Mouse (Mus musculus) MEL (cell line): ENCODE measurements around the gene Gldc. TPM values are rescaled to one million over a fixed set of nuclear protein-coding genes. Genes with fewer than 3 reads are reported as not detected.

Experiments
- DNase-seq: peaks from one replicate; pipeline ENCODE4 v3.0.0; 2011; ENCODE audit warnings: low read depth, low spot score
- H3K27ac ChIP-seq: 2 replicates; pipeline ENCODE4 v1.5.1; 2012; ENCODE audit warnings: low read depth, mild to moderate bottlenecking, control low read depth, low read length, moderate library complexity; ENCODE audit not compliant: control insufficient read depth
- H3K27me3 ChIP-seq, 2 experiments: fragments of 150-350 bp in 1 of 2; sonication (generic) in 1 of 2; 2 replicates each; pipeline ENCODE4 v1.6.1; 2012; ENCODE audit warnings: low read length in 2 of 2, mild to moderate bottlenecking in 2 of 2, improper control_type of control experiment in 1 of 2, moderate library complexity in 1 of 2; ENCODE audit not compliant: insufficient read depth in 2 of 2, control insufficient read depth in 1 of 2
- H3K36me3 ChIP-seq, 2 experiments: 2 replicates each; pipeline ENCODE4 v1.6.1; 2012 to 2014; ENCODE audit warnings: low read length in 2 of 2, improper control_type of control experiment in 1 of 2, inconsistent platforms in 1 of 2, mild to moderate bottlenecking in 1 of 2; ENCODE audit not compliant: insufficient read depth in 2 of 2, control insufficient read depth in 1 of 2
- H3K4me1 ChIP-seq, 2 experiments: fragments of 150-350 bp in 1 of 2; sonication (generic) in 1 of 2; 2 replicates each; pipeline ENCODE4 v1.6.1; 2012; ENCODE audit warnings: low read length in 2 of 2, improper control_type of control experiment in 1 of 2, mild to moderate bottlenecking in 1 of 2; ENCODE audit not compliant: insufficient read depth in 2 of 2, control insufficient read depth in 1 of 2
- H3K4me3 ChIP-seq, 2 experiments: fragments of 150-350 bp in 1 of 2; sonication (generic) in 1 of 2; 2 replicates each; pipeline ENCODE4 v1.5.1; 2012; ENCODE audit warnings: low read depth in 2 of 2, low read length in 2 of 2, mild to moderate bottlenecking in 2 of 2, moderate library complexity in 2 of 2, control low read depth in 1 of 2, improper control_type of control experiment in 1 of 2; ENCODE audit not compliant: control insufficient read depth in 1 of 2, insufficient read depth in 1 of 2
- H3K79me2 ChIP-seq: 2 replicates; pipeline ENCODE4 v1.6.1; 2012; ENCODE audit warnings: mild to moderate bottlenecking, low read length, moderate library complexity; ENCODE audit not compliant: control insufficient read depth, poor library complexity, insufficient read depth
- H3K9ac ChIP-seq: 2 replicates; pipeline ENCODE4 v1.6.1; 2012; ENCODE audit warnings: low read depth, mild to moderate bottlenecking, control low read depth, low read length, moderate library complexity; ENCODE audit not compliant: control insufficient read depth, poor library complexity, severe bottlenecking
- H3K9me3 ChIP-seq: fragments of 150-350 bp; sonication (generic); replicated peaks from 2 replicates; pipeline ENCODE4 v1.6.1; 2012; ENCODE audit warnings: mild to moderate bottlenecking, low read length, improper control_type of control experiment, moderate library complexity; ENCODE audit not compliant: insufficient read depth
- BHLHE40 ChIP-seq: IDR thresholded peaks from 2 replicates; pipeline ENCODE4 v1.6.1; 2012; ENCODE audit warnings: low read depth, mild to moderate bottlenecking, inconsistent platforms, low read length, improper control_type of control experiment, borderline replicate concordance
- CHD2 ChIP-seq: IDR thresholded peaks from 2 replicates; pipeline ENCODE4 v1.6.1; 2011; ENCODE audit warnings: low read length, improper control_type of control experiment
- CTCF ChIP-seq, 3 experiments: IDR thresholded peaks in 2 of 3; conservative IDR thresholded peaks in 1 of 3; 2 replicates each; pipeline ENCODE4 v1.5.1; 2011 to 2012; ENCODE audit warnings: low read length in 3 of 3, low read depth in 2 of 3, mild to moderate bottlenecking in 2 of 3, improper control_type of control experiment in 1 of 3, inconsistent platforms in 1 of 3, mixed read lengths in 1 of 3, moderate library complexity in 1 of 3; ENCODE audit not compliant: control insufficient read depth in 1 of 3, insufficient read depth in 1 of 3, poor library complexity in 1 of 3, severe bottlenecking in 1 of 3
- ELF1 ChIP-seq: IDR thresholded peaks from 2 replicates; pipeline ENCODE4 v1.6.1; 2014; ENCODE audit warnings: low read depth, mild to moderate bottlenecking, inconsistent platforms, low read length, improper control_type of control experiment, moderate library complexity
- HCFC1 ChIP-seq: IDR thresholded peaks from 2 replicates; pipeline ENCODE4 v1.6.1; 2012; ENCODE audit warnings: low read depth, mild to moderate bottlenecking, inconsistent platforms, low read length, improper control_type of control experiment, moderate library complexity
- JUND ChIP-seq: IDR thresholded peaks from 2 replicates; pipeline ENCODE4 v1.6.1; 2011; ENCODE audit warnings: low read depth, mild to moderate bottlenecking, improper control_type of control experiment, low read length
- MAFK ChIP-seq: IDR thresholded peaks from 2 replicates; pipeline ENCODE4 v1.6.1; 2011; ENCODE audit warnings: low read depth, mild to moderate bottlenecking, low read length, improper control_type of control experiment, borderline replicate concordance
- MAX ChIP-seq: IDR thresholded peaks from 2 replicates; pipeline ENCODE4 v1.6.1; 2011; ENCODE audit warnings: low read length, improper control_type of control experiment
- MEF2A ChIP-seq: IDR thresholded peaks from 2 replicates; pipeline ENCODE4 v1.6.1; 2014; ENCODE audit warnings: low read depth, mild to moderate bottlenecking, inconsistent platforms, low read length, improper control_type of control experiment; ENCODE audit not compliant: poor library complexity, insufficient replicate concordance, severe bottlenecking; ENCODE audit errors: extremely low read depth
- MXI1 ChIP-seq: IDR thresholded peaks from 2 replicates; pipeline ENCODE4 v1.6.1; 2011; ENCODE audit warnings: mild to moderate bottlenecking, low read depth, low read length, improper control_type of control experiment
- MYB ChIP-seq: IDR thresholded peaks from 2 replicates; pipeline ENCODE4 v1.6.1; 2011; ENCODE audit warnings: mild to moderate bottlenecking, low read depth, low read length, improper control_type of control experiment
- NELFE ChIP-seq: IDR thresholded peaks from 2 replicates; pipeline ENCODE4 v1.6.1; 2011; ENCODE audit warnings: low read depth, low read length, improper control_type of control experiment
- NRF1 ChIP-seq: IDR thresholded peaks from 2 replicates; pipeline ENCODE4 v1.6.1; 2014; ENCODE audit warnings: low read depth, mild to moderate bottlenecking, inconsistent platforms, low read length, improper control_type of control experiment, moderate library complexity; ENCODE audit not compliant: poor library complexity, insufficient read depth, severe bottlenecking
- POLR2AphosphoS2 ChIP-seq: IDR thresholded peaks from 2 replicates; pipeline ENCODE4 v1.6.1; 2011; ENCODE audit warnings: low read length, improper control_type of control experiment
- POLR2AphosphoS5 ChIP-seq: IDR thresholded peaks from 2 replicates; pipeline ENCODE4 v1.6.1; 2012; ENCODE audit warnings: low read depth, borderline replicate concordance, mild to moderate bottlenecking, inconsistent platforms, low read length, moderate library complexity, mixed read lengths
- RAD21 ChIP-seq: IDR thresholded peaks from 2 replicates; pipeline ENCODE4 v1.6.1; 2011; ENCODE audit warnings: mild to moderate bottlenecking, low read depth, low read length, improper control_type of control experiment
- SMC3 ChIP-seq: IDR thresholded peaks from 2 replicates; pipeline ENCODE4 v1.6.1; 2011; ENCODE audit warnings: low read depth, low read length, improper control_type of control experiment
- TAL1 ChIP-seq: IDR thresholded peaks from 2 replicates; pipeline ENCODE4 v1.6.1; 2012; ENCODE audit warnings: mild to moderate bottlenecking, inconsistent platforms, low read length, moderate library complexity, mixed read lengths
- TCF12 ChIP-seq: IDR thresholded peaks from 2 replicates; pipeline ENCODE4 v1.6.1; 2014; ENCODE audit warnings: low read depth, mild to moderate bottlenecking, inconsistent platforms, low read length, improper control_type of control experiment, moderate library complexity
- ZKSCAN1 ChIP-seq: IDR thresholded peaks from 2 replicates; pipeline ENCODE4 v1.6.1; 2012; ENCODE audit warnings: low read depth, mild to moderate bottlenecking, inconsistent platforms, low read length, improper control_type of control experiment, moderate library complexity
- ZNF384 ChIP-seq: IDR thresholded peaks from 2 replicates; pipeline ENCODE4 v1.6.1; 2012; ENCODE audit warnings: low read depth, mild to moderate bottlenecking, inconsistent platforms, low read length, improper control_type of control experiment
- polyA plus RNA-seq, 2 experiments: library from polyadenylated mRNA; stranded (reverse) in 1 of 2; unstranded in 1 of 2; fragments of >175 nt in 1 of 2; fragments of >200 nt in 1 of 2; gene quantifications; 2 replicates each; pipeline versions ENCODE4 v1.2.1 to v1.2.4; 2012; ENCODE audit warnings: low replicate concordance in 2 of 2, low read depth in 1 of 2; ENCODE audit not compliant: insufficient read length in 2 of 2, insufficient read depth in 1 of 2, missing spikeins in 1 of 2
- total RNA-seq: library from RNA; depleted of rRNA; stranded (reverse); fragments of 300-350 nt; gene quantifications from 2 replicates; pipeline ENCODE4 v1.2.3, GENCODE M21; 2012

Gene Gldc
- total and polyA plus RNA-seq, 3 experiments, result 0.04 to 1.2 TPM; not detected in 1

GRCm38 (mm10) chr19:30166801-30167505 is 8.3 kb downstream of the Gldc start:
- Histone ChIP-seq H3K9ac (no peak overlapping the region), H3K9me3 (no peaks in the 10 kb centered on the region), H3K27ac (no peak overlapping the region), H3K79me2 (no peaks in the 10 kb centered on the region), H3K27me3 (no peaks in the 10 kb centered on the region), H3K36me3 (no peaks in the 10 kb centered on the region), H3K4me3 (no peak overlapping the region), H3K4me1 (no peaks in the 10 kb centered on the region)
- no peak for DNase-seq
- no peak for TF ChIP-seq MAX
- TF ChIP-seq TAL1, result no peak
- TF ChIP-seq MEF2A, result no peak

GRCm38 (mm10) chr19:30164228-30164627 is 11.0 kb downstream of the Gldc start:
- TF ChIP-seq SMC3, result no peak
- TF ChIP-seq MXI1, result no peak
- no peak for TF ChIP-seq ZNF384
- no peak for TF ChIP-seq MYB
- no peak for TF ChIP-seq TCF12
- TF ChIP-seq BHLHE40, result no peak
- no peak for TF ChIP-seq POLR2AphosphoS5
- no peak for TF ChIP-seq CHD2
- no peak for TF ChIP-seq NELFE
- TF ChIP-seq MEF2A, result no peak
- TF ChIP-seq ZKSCAN1, result no peak
- no peak for TF ChIP-seq CTCF (IDR thresholded peaks at IDR 0.05 in 2 of 3, conservative IDR thresholded peaks at IDR 0.05 in 1 of 3; ENCODE audit: control insufficient read depth in 1 of 3, insufficient read depth in 1 of 3, low read depth in 2 of 3, low read length in 3 of 3, poor library complexity in 1 of 3, severe bottlenecking in 1 of 3)
- no peak for TF ChIP-seq MAFK
- no peak for TF ChIP-seq JUND
- TF ChIP-seq POLR2AphosphoS2, result no peak
- no peak for TF ChIP-seq NRF1
- TF ChIP-seq RAD21, result no peak
- no peak for TF ChIP-seq ELF1
- TF ChIP-seq HCFC1, result no peak
- H3K4me1 ChIP-seq, result no peaks in the 10 kb centered on the region
- no peaks in the 10 kb centered on the region for H3K27me3 ChIP-seq
- H3K36me3 ChIP-seq, result no peaks in the 10 kb centered on the region
- no peak overlapping the region for H3K4me3 ChIP-seq
- no peak overlapping the region for H3K27ac ChIP-seq
- H3K9ac ChIP-seq, result no peak overlapping the region
- H3K9me3 ChIP-seq, result no peaks in the 10 kb centered on the region
- DNase-seq, result no peak
- no peaks in the 10 kb centered on the region for H3K79me2 ChIP-seq
